Mouse (Mus musculus) small intestine, adult 2 months (tissue): ENCODE measurements around the gene Cped1.

Experiments used
- CTCF ChIP-seq: fragments of 200-500 bp; IDR thresholded peaks from 2 replicates; pipeline ENCODE4 v1.5.1; 2012; ENCODE audit warnings: low read depth, mild to moderate bottlenecking, control low read depth, inconsistent platforms, low read length, moderate library complexity, mixed read lengths; ENCODE audit not compliant: insufficient replicate concordance, insufficient read length; ENCODE audit errors: extremely low read depth
- POLR2A ChIP-seq: fragments of 200-500 bp; IDR thresholded peaks from 2 replicates; pipeline ENCODE4 v1.6.1; 2012; ENCODE audit warnings: low read depth, mild to moderate bottlenecking, control low read depth, inconsistent platforms, low read length, moderate library complexity

GRCm38 (mm10) chr6:22269840-22270521, 284.3 kb downstream of the Cped1 start:
- TF ChIP-seq POLR2A (no peak), CTCF (no peak)
